Mouse (Mus musculus) midbrain, embryonic 16.5 days (tissue): ENCODE results near the gene Canx. TPM values are rescaled to one million over a fixed set of nuclear protein-coding genes. Genes with fewer than 3 reads are reported as not detected.

ENCODE experiments used
- ATAC-seq: fragments of 200-750 bp; cut with Nextera tagmentation; 2 replicates; pipeline ENCODE4 v1.8.0; 2017; ENCODE audit warnings: moderate TSS enrichment
- H3K27ac ChIP-seq: fragments of 300-500 bp; sonication (generic); 2 replicates; pipeline ENCODE4 v1.5.1; 2014; ENCODE audit warnings: mild to moderate bottlenecking, low read length, mixed read lengths
- H3K27me3 ChIP-seq: fragments of 300-500 bp; sonication (generic); 2 replicates; pipeline ENCODE4 v1.6.1; 2014; ENCODE audit warnings: low read depth, low read length, mixed read lengths; ENCODE audit not compliant: control insufficient read depth, insufficient read depth
- H3K36me3 ChIP-seq: fragments of 300-500 bp; sonication (generic); 2 replicates; pipeline ENCODE4 v1.6.1; 2014; ENCODE audit warnings: mild to moderate bottlenecking, low read length, moderate library complexity, mixed read lengths; ENCODE audit not compliant: control insufficient read depth, insufficient read depth
- H3K4me1 ChIP-seq: fragments of 300-500 bp; sonication (generic); 2 replicates; pipeline ENCODE4 v1.6.1; 2014; ENCODE audit warnings: mild to moderate bottlenecking, low read length, mixed read lengths; ENCODE audit not compliant: control insufficient read depth, insufficient read depth
- H3K4me2 ChIP-seq: fragments of 300-500 bp; sonication (generic); 2 replicates; pipeline ENCODE4 v1.6.1; 2014; ENCODE audit warnings: mild to moderate bottlenecking, low read length, mixed read lengths
- H3K4me3 ChIP-seq: fragments of 300-500 bp; sonication (generic); 2 replicates; pipeline ENCODE4 v1.5.1; 2014; ENCODE audit warnings: low read depth, mild to moderate bottlenecking, low read length, moderate library complexity, mixed read lengths
- H3K9ac ChIP-seq: fragments of 300-500 bp; sonication (generic); 2 replicates; pipeline ENCODE4 v1.6.1; 2014; ENCODE audit warnings: low read depth, low read length, mixed read lengths
- H3K9me3 ChIP-seq: fragments of 300-500 bp; sonication (generic); replicated peaks from 2 replicates; pipeline ENCODE4 v1.6.1; 2014; ENCODE audit warnings: mild to moderate bottlenecking, low read length, mixed read lengths; ENCODE audit not compliant: control insufficient read depth, poor library complexity, severe bottlenecking
- WGBS: fragments of 180-500 bp; shearing (Covaris S2); extraction: QIAGEN DNeasy Blood & Tissue Kit; methylation state at CpG from one replicate; pipeline ENCODE4 v1.1.7; 2014; 5-methylcytosine and 5-hydroxymethylcytosine counted together
- polyA plus RNA-seq: library from polyadenylated mRNA; unstranded; fragments of >200 nt; fragmentation: Nextera tagmentation; extraction: Ambion mirVana; gene quantifications from 2 replicates; pipeline ENCODE4 v1.2.1, GENCODE M21; 2015

The Canx gene
- polyA plus RNA-seq, 1 experiment from 2014 or later, result 294 TPM

- H3K36me3 ChIP-seq, result peaks cover 6% of the 10 kb centered on the region; the same call in 1 of the 2 replicates
- H3K4me1 ChIP-seq, result peaks cover 28% of the 10 kb centered on the region
- peak overlapping the region; percentile 54 for H3K4me2 ChIP-seq
- H3K9me3 ChIP-seq, result no peaks in the 10 kb centered on the region
- WGBS, result under 1% methylated on average over 76 of the region's 85 CpGs
- no peaks in the 10 kb centered on the region for H3K27me3 ChIP-seq
- peak; percentile 86 for ATAC-seq
- H3K4me3 ChIP-seq, result peak overlapping the region; percentile 99
- peak overlapping the region; percentile 98 for H3K9ac ChIP-seq
- H3K27ac ChIP-seq, result peak overlapping the region; percentile 98
Observed at GRCm38 (mm10) chr11:50291321-50292165, 33.9 kb downstream of the Canx start.

- WGBS, result 9% methylated on average over 20 of the region's 20 CpGs
Observed at GRCm38 (mm10) chr11:50290486-50291225, 34.8 kb downstream of the Canx start.

GRCm38 (mm10) chr11:50286428-50286827 lies 39.0 kb downstream of the Canx start:
- no peak for ATAC-seq
- Histone ChIP-seq H3K9ac (no peak overlapping the region), H3K27ac (no peak overlapping the region), H3K4me1 (peaks cover 23% of the 10 kb centered on the region), H3K9me3 (no peaks in the 10 kb centered on the region), H3K4me2 (no peak overlapping the region), H3K36me3 (no peaks in the 10 kb centered on the region), H3K27me3 (no peaks in the 10 kb centered on the region), H3K4me3 (no peak overlapping the region)
- 93% methylated on average over 1 of the region's 1 CpGs for WGBS

More at GRCm38 (mm10) chr11:50290486-50291225, 34.8 kb downstream of the Canx start:
- H3K27ac ChIP-seq, result 0 out of 2 replicates have a peak overlapping the region, but pooled peaks have one; percentile 38
- no peaks in the 10 kb centered on the region for H3K9me3 ChIP-seq
- ATAC-seq, result no peak
- H3K36me3 ChIP-seq, result 0 out of 2 replicates have a peak, but pooled peaks cover 2% of the 10 kb centered on the region
- no peaks in the 10 kb centered on the region for H3K27me3 ChIP-seq
- H3K4me2 ChIP-seq, result peak overlapping the region; percentile 54
- peak overlapping the region; percentile 99 for H3K4me3 ChIP-seq
- peaks cover 28% of the 10 kb centered on the region for H3K4me1 ChIP-seq
- peak overlapping the region; percentile 98 for H3K9ac ChIP-seq

- H3K4me2 ChIP-seq, result no peak overlapping the region
- H3K9me3 ChIP-seq, result no peaks in the 10 kb centered on the region
- no peak overlapping the region for H3K27ac ChIP-seq
- H3K36me3 ChIP-seq, result no peaks in the 10 kb centered on the region
- 93% methylated on average over 7 of the region's 7 CpGs for WGBS
- no peaks in the 10 kb centered on the region for H3K27me3 ChIP-seq
- H3K9ac ChIP-seq, result no peak overlapping the region
- H3K4me3 ChIP-seq, result no peak overlapping the region
- ATAC-seq, result no peak
- peaks cover 22% of the 10 kb centered on the region for H3K4me1 ChIP-seq
Observed at GRCm38 (mm10) chr11:50285696-50286095, 39.8 kb downstream of the Canx start.

- ATAC-seq, result no peak
- Histone ChIP-seq H3K27me3 (no peaks in the 10 kb centered on the region), H3K36me3 (no peaks in the 10 kb centered on the region), H3K4me1 (peaks cover 18% of the 10 kb centered on the region), H3K4me3 (no peak overlapping the region), H3K4me2 (no peak overlapping the region), H3K9me3 (no peaks in the 10 kb centered on the region), H3K9ac (no peak overlapping the region), H3K27ac (no peak overlapping the region)
- WGBS, result 97% methylated on average over 5 of the region's 5 CpGs
Observed at GRCm38 (mm10) chr11:50285263-50285662, 40.2 kb downstream of the Canx start.

- H3K36me3 ChIP-seq, result no peaks in the 10 kb centered on the region
- no peak for ATAC-seq
- H3K27ac ChIP-seq, result no peak overlapping the region
- H3K4me1 ChIP-seq, result no peaks in the 10 kb centered on the region; the same call in 1 of the 2 replicates
- WGBS, result 65% methylated on average over 1 of the region's 1 CpGs
- no peak overlapping the region for H3K4me3 ChIP-seq
- H3K27me3 ChIP-seq, result no peaks in the 10 kb centered on the region
- H3K9ac ChIP-seq, result no peak overlapping the region
- no peaks in the 10 kb centered on the region for H3K9me3 ChIP-seq
- no peak overlapping the region for H3K4me2 ChIP-seq
Observed at GRCm38 (mm10) chr11:50280053-50280452, 45.4 kb downstream of the Canx start.

- no peak overlapping the region for H3K27ac ChIP-seq
- no peak for ATAC-seq
- H3K4me2 ChIP-seq, result no peak overlapping the region
- no peaks in the 10 kb centered on the region for H3K36me3 ChIP-seq
- H3K9ac ChIP-seq, result no peak overlapping the region
- H3K4me1 ChIP-seq, result no peaks in the 10 kb centered on the region; the same call in 1 of the 2 replicates
- no peaks in the 10 kb centered on the region for H3K9me3 ChIP-seq
- no peak overlapping the region for H3K4me3 ChIP-seq
- WGBS, result 92% methylated on average over 4 of the region's 4 CpGs
- H3K27me3 ChIP-seq, result no peaks in the 10 kb centered on the region
Observed at GRCm38 (mm10) chr11:50279005-50279404, 46.5 kb downstream of the Canx start.

GRCm38 (mm10) chr11:50277706-50278105 lies 47.8 kb downstream of the Canx start:
- WGBS, result 90% methylated on average over 6 of the region's 6 CpGs
- H3K4me3 ChIP-seq, result no peak overlapping the region
- no peaks in the 10 kb centered on the region for H3K9me3 ChIP-seq
- H3K4me1 ChIP-seq, result peaks cover 4% of the 10 kb centered on the region
- H3K27ac ChIP-seq, result no peak overlapping the region
- H3K9ac ChIP-seq, result no peak overlapping the region
- no peak overlapping the region for H3K4me2 ChIP-seq
- no peak for ATAC-seq
- H3K27me3 ChIP-seq, result no peaks in the 10 kb centered on the region
- no peaks in the 10 kb centered on the region for H3K36me3 ChIP-seq

GRCm38 (mm10) chr11:50277025-50277424 lies 48.4 kb downstream of the Canx start:
- H3K9me3 ChIP-seq, result no peaks in the 10 kb centered on the region
- H3K4me2 ChIP-seq, result no peak overlapping the region
- H3K36me3 ChIP-seq, result no peaks in the 10 kb centered on the region
- H3K4me1 ChIP-seq, result peaks cover 4% of the 10 kb centered on the region
- no peak overlapping the region for H3K4me3 ChIP-seq
- no peaks in the 10 kb centered on the region for H3K27me3 ChIP-seq
- no peak overlapping the region for H3K27ac ChIP-seq
- no peak overlapping the region for H3K9ac ChIP-seq
- no peak for ATAC-seq
